Mouse (Mus musculus): ENCODE data around the gene Pik3cb. TPM values are rescaled to one million over a fixed set of nuclear protein-coding genes. Genes with fewer than 3 reads are reported as not detected.

Pik3cb gene
- polyA plus RNA-seq, 1 experiment from 2014 or later, result 4.8 TPM

GRCm38 (mm10) chr9:99021166-99021565 lies 119.3 kb downstream of the Pik3cb start:
- H3K9ac ChIP-seq, result no peak overlapping the region
- H3K27ac ChIP-seq, result no peak overlapping the region
- no peaks in the 10 kb centered on the region for H3K4me1 ChIP-seq
- no peak overlapping the region for H3K4me3 ChIP-seq
- no peak overlapping the region for H3K4me2 ChIP-seq
- ATAC-seq, result no peak
- H3K27me3 ChIP-seq (replicated peaks), result no peaks in the 10 kb centered on the region
- 59% methylated on average over 5 of the region's 5 CpGs for WGBS (ENCODE audit: insufficient replicate concordance)
- no peaks in the 10 kb centered on the region for H3K36me3 ChIP-seq
- H3K9me3 ChIP-seq (replicated peaks), result no peaks in the 10 kb centered on the region

- H3K9me3 ChIP-seq (replicated peaks), result no peaks in the 10 kb centered on the region
- no peaks in the 10 kb centered on the region for H3K27me3 ChIP-seq (replicated peaks)
- H3K9ac ChIP-seq, result no peak overlapping the region
- H3K4me1 ChIP-seq, result no peaks in the 10 kb centered on the region
- no peak overlapping the region for H3K4me2 ChIP-seq
- H3K4me3 ChIP-seq, result no peak overlapping the region
- H3K36me3 ChIP-seq, result no peaks in the 10 kb centered on the region
- no peak for ATAC-seq
- WGBS (ENCODE audit: insufficient replicate concordance), result 70% methylated on average over 6 of the region's 6 CpGs
- H3K27ac ChIP-seq, result no peak overlapping the region
Measured at GRCm38 (mm10) chr9:99017679-99018078, 122.7 kb downstream of the Pik3cb start.

- 66% methylated on average over 3 of the region's 3 CpGs for WGBS (ENCODE audit: insufficient replicate concordance)
- H3K27me3 ChIP-seq (replicated peaks), result no peaks in the 10 kb centered on the region
- ATAC-seq, result no peak
Measured at GRCm38 (mm10) chr9:99016759-99017158, 123.7 kb downstream of the Pik3cb start.

GRCm38 (mm10) chr9:99016301-99016700 lies 124.1 kb downstream of the Pik3cb start:
- 63% methylated on average over 3 of the region's 3 CpGs for WGBS (ENCODE audit: insufficient replicate concordance)
- H3K27me3 ChIP-seq (replicated peaks), result no peaks in the 10 kb centered on the region
- H3K9ac ChIP-seq, result no peak overlapping the region
- no peak overlapping the region for H3K4me3 ChIP-seq
- no peaks in the 10 kb centered on the region for H3K9me3 ChIP-seq (replicated peaks)
- H3K27ac ChIP-seq, result no peak overlapping the region
- no peak for ATAC-seq
- H3K4me1 ChIP-seq, result no peaks in the 10 kb centered on the region
- H3K36me3 ChIP-seq, result no peaks in the 10 kb centered on the region
- H3K4me2 ChIP-seq, result no peak overlapping the region

More at GRCm38 (mm10) chr9:99016759-99017158, 123.7 kb downstream of the Pik3cb start:
- Histone ChIP-seq H3K4me2 (no peak overlapping the region), H3K36me3 (no peaks in the 10 kb centered on the region), H3K9me3 (replicated peaks) (no peaks in the 10 kb centered on the region), H3K27ac (no peak overlapping the region), H3K4me1 (no peaks in the 10 kb centered on the region), H3K9ac (no peak overlapping the region), H3K4me3 (no peak overlapping the region)

- WGBS (ENCODE audit: insufficient replicate concordance), result 86% methylated on average over 3 of the region's 3 CpGs
- H3K36me3 ChIP-seq, result no peaks in the 10 kb centered on the region
- H3K9ac ChIP-seq, result no peak overlapping the region
- H3K27ac ChIP-seq, result no peak overlapping the region
- H3K4me1 ChIP-seq, result no peaks in the 10 kb centered on the region
- H3K27me3 ChIP-seq (replicated peaks), result no peaks in the 10 kb centered on the region
- H3K4me2 ChIP-seq, result no peak overlapping the region
- no peaks in the 10 kb centered on the region for H3K9me3 ChIP-seq (replicated peaks)
- ATAC-seq, result no peak
- no peak overlapping the region for H3K4me3 ChIP-seq
Measured at GRCm38 (mm10) chr9:99009898-99010199, 130.6 kb downstream of the Pik3cb start.

GRCm38 (mm10) chr9:99009069-99009897 lies 131.1 kb downstream of the Pik3cb start:
- no peaks in the 10 kb centered on the region for H3K9me3 ChIP-seq (replicated peaks)
- WGBS (ENCODE audit: insufficient replicate concordance), result 69% methylated on average over 12 of the region's 12 CpGs

GRCm38 (mm10) chr9:99001326-99001725 lies 139.1 kb downstream of the Pik3cb start:
- WGBS (ENCODE audit: insufficient replicate concordance), result 76% methylated on average over 6 of the region's 6 CpGs
- H3K27me3 ChIP-seq (replicated peaks), result no peaks in the 10 kb centered on the region
- no peak overlapping the region for H3K9ac ChIP-seq
- no peak overlapping the region for H3K4me2 ChIP-seq
- H3K36me3 ChIP-seq, result peaks cover 24% of the 10 kb centered on the region
- no peaks in the 10 kb centered on the region for H3K4me1 ChIP-seq
- no peak overlapping the region for H3K4me3 ChIP-seq
- ATAC-seq, result no peak
- H3K9me3 ChIP-seq (replicated peaks), result no peaks in the 10 kb centered on the region
- H3K27ac ChIP-seq, result no peak overlapping the region

More at GRCm38 (mm10) chr9:99009069-99009897, 131.1 kb downstream of the Pik3cb start:
- Histone ChIP-seq H3K4me2 (no peak overlapping the region), H3K4me1 (no peaks in the 10 kb centered on the region), H3K4me3 (no peak overlapping the region), H3K36me3 (no peaks in the 10 kb centered on the region), H3K9ac (no peak overlapping the region), H3K27me3 (replicated peaks) (no peaks in the 10 kb centered on the region), H3K27ac (no peak overlapping the region)
- no peak for ATAC-seq

- no peak overlapping the region for H3K9ac ChIP-seq
- H3K4me1 ChIP-seq, result no peaks in the 10 kb centered on the region
- 63% methylated on average over 9 of the region's 9 CpGs for WGBS (ENCODE audit: insufficient replicate concordance)
- H3K27me3 ChIP-seq (replicated peaks), result no peaks in the 10 kb centered on the region
- no peak for ATAC-seq
- no peaks in the 10 kb centered on the region for H3K9me3 ChIP-seq (replicated peaks)
- no peak overlapping the region for H3K4me3 ChIP-seq
- H3K36me3 ChIP-seq, result peaks cover 24% of the 10 kb centered on the region
- no peak overlapping the region for H3K27ac ChIP-seq
- no peak overlapping the region for H3K4me2 ChIP-seq
Measured at GRCm38 (mm10) chr9:98999881-99000339, 140.5 kb downstream of the Pik3cb start.

- Histone ChIP-seq H3K4me3 (no peak overlapping the region), H3K9me3 (replicated peaks) (no peaks in the 10 kb centered on the region), H3K36me3 (peaks cover 21% of the 10 kb centered on the region), H3K4me1 (no peaks in the 10 kb centered on the region), H3K27ac (no peak overlapping the region), H3K27me3 (replicated peaks) (no peaks in the 10 kb centered on the region), H3K9ac (no peak overlapping the region), H3K4me2 (no peak overlapping the region)
- no peak for ATAC-seq
- WGBS (ENCODE audit: insufficient replicate concordance), result 88% methylated on average over 4 of the region's 4 CpGs
Measured at GRCm38 (mm10) chr9:98994103-98994502, 146.3 kb downstream of the Pik3cb start.

GRCm38 (mm10) chr9:98987131-98987530 lies 153.3 kb downstream of the Pik3cb start:
- ATAC-seq, result no peak
- H3K9me3 ChIP-seq (replicated peaks), result no peaks in the 10 kb centered on the region
- peak overlapping the region; percentile 78 for H3K4me3 ChIP-seq
- WGBS (ENCODE audit: insufficient replicate concordance), result 39% methylated on average over 9 of the region's 9 CpGs
- H3K27me3 ChIP-seq (replicated peaks), result peaks cover 24% of the 10 kb centered on the region
- peaks cover 18% of the 10 kb centered on the region for H3K4me1 ChIP-seq
- H3K4me2 ChIP-seq, result peak overlapping the region; percentile 99
- no peak overlapping the region for H3K27ac ChIP-seq
- no peaks in the 10 kb centered on the region for H3K36me3 ChIP-seq
- peak overlapping the region; percentile 83 for H3K9ac ChIP-seq

All from liver, embryonic 12.5 days (tissue).